Mouse (Mus musculus) embryonic facial prominence, embryonic 15.5 days (tissue): ENCODE results near the gene Epor. TPM values are rescaled to one million over a fixed set of nuclear protein-coding genes. Genes with fewer than 3 reads are reported as not detected.
A peak's percentile ranks its signal among the peaks of the same experiment; 100 is the strongest.

Experiments used
- ATAC-seq: fragments of 200-750 bp; cut with Nextera tagmentation; 2 replicates; pipeline ENCODE4 v1.8.0; 2017; ENCODE audit warnings: low read depth, moderate TSS enrichment; ENCODE audit not compliant: insufficient number of reproducible peaks, low FRiP score, low TSS enrichment
- H3K27ac ChIP-seq: fragments of 300-500 bp; sonication (generic); replicated peaks from 2 replicates; pipeline ENCODE4 v1.5.1; 2015; ENCODE audit warnings: mild to moderate bottlenecking, inconsistent platforms
- H3K27me3 ChIP-seq: fragments of 300-500 bp; sonication (generic); 2 replicates; pipeline ENCODE4 v1.6.1; 2015; ENCODE audit warnings: inconsistent platforms
- H3K36me3 ChIP-seq: fragments of 300-500 bp; sonication (generic); 2 replicates; pipeline ENCODE4 v1.6.1; 2015; ENCODE audit warnings: mild to moderate bottlenecking, inconsistent platforms
- H3K4me1 ChIP-seq: fragments of 300-500 bp; sonication (generic); 2 replicates; pipeline ENCODE4 v1.6.1; 2015; ENCODE audit warnings: inconsistent platforms
- H3K4me2 ChIP-seq: fragments of 300-500 bp; sonication (generic); replicated peaks from 2 replicates; pipeline ENCODE4 v1.6.1; 2015; ENCODE audit warnings: mild to moderate bottlenecking, inconsistent platforms
- H3K4me3 ChIP-seq: fragments of 300-500 bp; sonication (generic); replicated peaks from 2 replicates; pipeline ENCODE4 v1.5.1; 2015; ENCODE audit warnings: mild to moderate bottlenecking, inconsistent platforms
- H3K9ac ChIP-seq: fragments of 300-500 bp; sonication (generic); 2 replicates; pipeline ENCODE4 v1.6.1; 2015; ENCODE audit warnings: inconsistent platforms
- H3K9me3 ChIP-seq: fragments of 300-500 bp; sonication (generic); replicated peaks from 2 replicates; pipeline ENCODE4 v1.6.1; 2016; ENCODE audit warnings: inconsistent platforms
- WGBS: fragments of 180-500 bp; shearing (Covaris S2); methylation state at CpG from one replicate; pipeline ENCODE4 v1.1.7; 2015; 5-methylcytosine and 5-hydroxymethylcytosine counted together
- polyA plus RNA-seq: library from polyadenylated mRNA; unstranded; fragments of >200 nt; fragmentation: Nextera tagmentation; extraction: Ambion mirVana; gene quantifications from 2 replicates; pipeline ENCODE4 v1.2.1, GENCODE M21; 2015

Epor gene
- polyA plus RNA-seq, 1 experiment from 2014 or later, result 4.4 TPM

DNA sequence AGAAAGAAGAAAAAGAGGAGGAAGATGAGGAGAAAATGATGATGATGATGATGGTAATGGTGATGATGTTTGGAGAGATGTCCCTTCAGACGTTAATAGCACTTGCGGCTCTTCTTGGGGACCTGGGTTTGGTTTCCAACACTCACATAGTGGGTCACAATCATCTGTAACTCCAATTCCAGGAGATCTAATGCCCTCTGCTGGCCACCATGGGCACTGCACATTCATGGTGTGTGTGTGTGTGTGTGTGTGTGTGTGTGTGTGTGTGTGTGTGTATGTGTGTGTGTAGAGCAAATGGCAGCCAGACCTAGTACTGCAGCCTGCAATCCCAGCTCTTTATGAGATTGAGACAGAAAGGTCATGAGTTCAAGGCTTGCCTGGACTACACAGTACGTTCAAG, 11.3 kb downstream of the Epor start:
- no peak for ATAC-seq
- WGBS, result 78% methylated on average over 3 of the region's 3 CpGs
- Histone ChIP-seq H3K4me1 (peaks cover 7% of the 10 kb centered on the region), H3K27ac (no peak overlapping the region), H3K27me3 (peaks cover 11% of the 10 kb centered on the region; the same call in 1 of the 2 replicates), H3K36me3 (no peaks in the 10 kb centered on the region), H3K4me3 (no peak overlapping the region), H3K9me3 (no peaks in the 10 kb centered on the region), H3K9ac (no peak overlapping the region), H3K4me2 (no peak overlapping the region)

DNA sequence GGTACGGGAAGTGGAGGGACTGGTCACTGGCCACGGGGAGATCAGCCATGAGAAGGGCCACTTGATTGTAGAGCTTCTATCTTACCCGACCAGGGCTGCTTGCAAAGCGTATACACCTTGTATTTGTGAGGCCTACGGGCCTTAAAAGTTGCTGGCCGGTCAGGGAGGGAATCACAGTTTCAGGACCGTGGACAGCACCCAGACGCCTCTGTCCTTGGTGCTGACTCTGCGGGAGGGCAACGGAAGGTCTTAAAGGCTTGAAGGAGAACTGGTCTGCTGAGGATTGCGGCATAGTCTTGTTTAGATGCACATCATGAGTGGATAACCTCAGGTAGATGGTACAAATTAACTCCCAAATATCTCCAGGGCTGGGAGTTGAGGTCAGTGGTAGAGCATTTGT, 13.0 kb downstream of the Epor start:
- Histone ChIP-seq H3K9ac (no peak overlapping the region), H3K36me3 (no peaks in the 10 kb centered on the region), H3K9me3 (no peaks in the 10 kb centered on the region), H3K27me3 (peaks cover 13% of the 10 kb centered on the region; the same call in 1 of the 2 replicates), H3K27ac (no peak overlapping the region), H3K4me3 (no peak overlapping the region), H3K4me1 (no peaks in the 10 kb centered on the region), H3K4me2 (no peak overlapping the region)
- WGBS, result 16% methylated on average over 11 of the region's 11 CpGs
- no peak for ATAC-seq

DNA sequence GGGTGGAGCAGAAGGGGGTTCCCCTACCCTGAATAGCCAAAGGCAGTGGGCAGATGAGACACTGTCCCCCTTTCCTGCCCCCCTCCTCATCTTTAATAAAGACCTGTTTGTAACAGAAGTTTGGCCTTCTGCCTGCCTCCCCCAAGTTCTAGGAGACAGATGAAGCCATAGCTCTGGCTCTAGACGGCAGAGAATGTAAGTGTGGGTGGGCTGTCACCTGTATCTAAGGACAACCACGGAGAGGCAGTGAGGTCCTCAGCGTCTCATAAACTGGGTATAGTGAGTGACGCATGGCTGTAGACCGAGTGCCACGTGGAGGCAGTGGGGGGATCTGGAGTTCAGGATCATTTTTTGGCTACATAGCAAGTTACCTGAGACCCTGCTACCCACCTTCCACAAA, 14.5 kb downstream of the Epor start:
- peaks cover 5% of the 10 kb centered on the region; the same call in 1 of the 2 replicates for H3K4me1 ChIP-seq
- no peaks in the 10 kb centered on the region for H3K9me3 ChIP-seq
- H3K4me2 ChIP-seq, result no peak overlapping the region
- WGBS, result 62% methylated on average over 6 of the region's 6 CpGs
- H3K27me3 ChIP-seq, result peaks cover 15% of the 10 kb centered on the region; the same call in 1 of the 2 replicates
- no peak for ATAC-seq
- H3K27ac ChIP-seq, result no peak overlapping the region
- H3K36me3 ChIP-seq, result no peaks in the 10 kb centered on the region
- no peak overlapping the region for H3K4me3 ChIP-seq
- H3K9ac ChIP-seq, result no peak overlapping the region

DNA sequence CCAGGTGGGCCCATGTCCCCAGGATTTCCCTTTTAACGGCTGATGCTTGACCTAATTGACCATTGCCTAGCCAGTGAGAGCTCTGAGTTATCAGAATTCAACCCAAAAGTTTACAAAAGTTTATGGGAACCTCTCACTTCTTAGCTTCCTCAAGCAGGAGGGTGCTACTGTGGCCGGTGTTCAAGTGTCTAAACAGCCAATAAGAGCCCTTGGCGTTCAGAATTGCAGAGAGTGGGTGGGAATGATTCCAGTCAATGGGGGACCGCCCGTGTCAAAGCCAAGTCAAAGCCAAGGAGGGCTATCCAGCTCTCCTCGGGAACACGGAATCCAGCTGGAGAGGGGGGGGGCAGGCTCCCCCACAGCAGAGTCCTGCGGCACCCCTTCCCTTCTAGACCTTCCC, 15.2 kb downstream of the Epor start:
- Histone ChIP-seq H3K27me3 (peaks cover 20% of the 10 kb centered on the region; the same call in 1 of the 2 replicates), H3K4me3 (no peak overlapping the region), H3K36me3 (no peaks in the 10 kb centered on the region), H3K4me2 (no peak overlapping the region), H3K9ac (no peak overlapping the region), H3K4me1 (peaks cover 5% of the 10 kb centered on the region; the same call in 1 of the 2 replicates), H3K9me3 (no peaks in the 10 kb centered on the region), H3K27ac (no peak overlapping the region)
- no peak for ATAC-seq
- 54% methylated on average over 8 of the region's 8 CpGs for WGBS

DNA sequence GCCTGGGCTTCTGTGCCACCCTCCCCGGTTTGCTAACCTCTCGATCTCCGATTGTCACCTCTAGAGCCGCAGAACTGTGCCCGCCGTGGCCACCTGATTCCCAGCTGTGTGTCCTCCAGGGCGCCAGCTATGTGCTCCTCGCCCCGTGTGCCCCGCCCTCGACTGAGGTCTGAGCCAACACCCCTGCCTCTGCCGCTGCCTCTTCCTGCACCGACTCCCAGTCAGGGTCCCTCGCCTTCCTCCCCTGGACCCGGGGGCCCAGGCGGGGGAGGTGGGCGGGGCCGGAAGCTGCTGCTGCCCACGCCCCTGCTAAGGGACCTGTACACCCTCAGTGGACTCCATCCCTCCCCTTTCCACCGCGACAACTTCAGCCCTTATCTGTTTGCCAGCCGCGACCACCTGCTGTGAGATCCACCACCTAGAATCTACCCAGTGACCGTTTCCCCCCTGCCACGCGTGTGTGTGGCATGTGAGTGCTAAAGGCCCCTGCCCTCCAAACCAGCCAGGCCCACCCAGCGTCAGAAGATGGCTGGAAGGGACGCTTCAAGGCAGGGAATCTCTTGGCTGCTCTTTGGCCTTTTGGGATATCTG, 15.7 kb downstream of the Epor start:
- Histone ChIP-seq H3K27me3 (peaks cover 20% of the 10 kb centered on the region; the same call in 1 of the 2 replicates), H3K9me3 (no peaks in the 10 kb centered on the region), H3K4me1 (peaks cover 5% of the 10 kb centered on the region; the same call in 1 of the 2 replicates), H3K27ac (no peak overlapping the region), H3K4me3 (no peak overlapping the region), H3K9ac (no peak overlapping the region), H3K4me2 (no peak overlapping the region), H3K36me3 (no peaks in the 10 kb centered on the region)
- 8% methylated on average over 28 of the region's 28 CpGs for WGBS
- no peak for ATAC-seq

DNA sequence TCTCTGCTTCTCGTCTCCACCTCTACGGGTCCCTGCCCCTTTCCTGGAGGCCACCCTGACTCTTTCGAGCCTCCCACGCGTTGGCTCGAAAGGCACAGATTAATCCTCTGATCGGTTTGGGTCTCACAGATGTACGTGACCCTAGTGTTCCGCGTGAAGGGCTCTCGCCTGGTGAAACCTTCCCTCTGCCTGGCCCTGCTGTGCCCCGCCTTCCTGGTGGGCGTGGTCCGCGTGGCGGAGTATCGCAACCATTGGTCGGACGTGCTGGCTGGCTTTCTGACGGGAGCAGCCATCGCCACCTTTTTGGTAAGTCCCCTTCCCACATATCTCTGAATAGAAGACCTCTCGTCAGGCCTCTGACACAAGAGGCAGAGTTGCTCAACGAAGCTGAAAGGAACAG, 19.0 kb downstream of the Epor start:
- no peak for ATAC-seq
- WGBS, result 18% methylated on average over 23 of the region's 23 CpGs
- H3K4me2 ChIP-seq, result no peak overlapping the region

DNA sequence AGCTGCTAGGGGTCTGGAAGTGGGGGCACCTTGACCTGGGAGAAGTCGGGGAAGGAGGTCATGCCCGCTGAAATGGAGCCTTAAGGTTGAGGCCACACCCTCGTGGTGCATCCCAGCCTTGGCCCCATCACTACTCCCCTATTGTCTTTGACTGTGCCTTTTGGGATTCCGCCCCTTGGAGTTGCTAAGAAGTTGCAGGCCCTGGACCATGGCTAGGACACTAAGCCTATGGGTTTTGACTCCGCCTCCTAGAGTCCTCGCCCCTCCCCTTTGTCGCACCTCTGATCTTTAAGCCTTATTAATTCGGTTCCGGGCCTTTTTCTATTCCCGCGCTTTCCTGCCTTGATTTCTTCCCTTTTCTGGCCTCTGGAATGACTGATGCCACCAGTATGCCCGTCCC, 19.7 kb downstream of the Epor start:
- peaks cover 20% of the 10 kb centered on the region; the same call in 1 of the 2 replicates for H3K27me3 ChIP-seq
- H3K4me3 ChIP-seq, result no peak overlapping the region
- H3K4me2 ChIP-seq, result no peak overlapping the region
- 0 out of 2 replicates have a peak, but pooled peaks cover 2% of the 10 kb centered on the region for H3K36me3 ChIP-seq
- no peak overlapping the region for H3K27ac ChIP-seq
- WGBS, result 49% methylated on average over 12 of the region's 12 CpGs
- H3K9ac ChIP-seq, result no peak overlapping the region
- ATAC-seq, result no peak
- peaks cover 5% of the 10 kb centered on the region; the same call in 1 of the 2 replicates for H3K4me1 ChIP-seq
- H3K9me3 ChIP-seq, result no peaks in the 10 kb centered on the region

More for the DNA sequence above, 19.0 kb downstream of the Epor start:
- H3K4me3 ChIP-seq, result no peak overlapping the region
- no peak overlapping the region for H3K9ac ChIP-seq
- H3K36me3 ChIP-seq, result 0 out of 2 replicates have a peak, but pooled peaks cover 2% of the 10 kb centered on the region
- H3K4me1 ChIP-seq, result peaks cover 5% of the 10 kb centered on the region; the same call in 1 of the 2 replicates
- H3K9me3 ChIP-seq, result no peaks in the 10 kb centered on the region
- peaks cover 20% of the 10 kb centered on the region; the same call in 1 of the 2 replicates for H3K27me3 ChIP-seq
- H3K27ac ChIP-seq, result no peak overlapping the region

GRCm38 (mm10) chr9:21943046-21943445, 20.3 kb downstream of the Epor start:
- Histone ChIP-seq H3K36me3 (0 out of 2 replicates have a peak, but pooled peaks cover 2% of the 10 kb centered on the region), H3K9ac (no peak overlapping the region), H3K27ac (no peak overlapping the region), H3K4me3 (no peak overlapping the region), H3K9me3 (no peaks in the 10 kb centered on the region), H3K4me2 (no peak overlapping the region), H3K27me3 (peaks cover 16% of the 10 kb centered on the region; the same call in 1 of the 2 replicates), H3K4me1 (peaks cover 7% of the 10 kb centered on the region)
- ATAC-seq, result no peak
- 73% methylated on average over 12 of the region's 12 CpGs for WGBS

- 0 out of 2 replicates have a peak, but pooled peaks cover 2% of the 10 kb centered on the region for H3K36me3 ChIP-seq
- H3K27ac ChIP-seq, result no peak overlapping the region
- no peak for ATAC-seq
- peaks cover 16% of the 10 kb centered on the region for H3K4me1 ChIP-seq
- H3K4me3 ChIP-seq, result no peak overlapping the region
- no peak overlapping the region for H3K9ac ChIP-seq
- 82% methylated on average over 4 of the region's 4 CpGs for WGBS
- H3K27me3 ChIP-seq, result peaks cover under 1% of the 10 kb centered on the region; the same call in 1 of the 2 replicates
- no peak overlapping the region for H3K4me2 ChIP-seq
- H3K9me3 ChIP-seq, result no peaks in the 10 kb centered on the region
Observed at GRCm38 (mm10) chr9:21938234-21938855, 25.0 kb downstream of the Epor start.

DNA sequence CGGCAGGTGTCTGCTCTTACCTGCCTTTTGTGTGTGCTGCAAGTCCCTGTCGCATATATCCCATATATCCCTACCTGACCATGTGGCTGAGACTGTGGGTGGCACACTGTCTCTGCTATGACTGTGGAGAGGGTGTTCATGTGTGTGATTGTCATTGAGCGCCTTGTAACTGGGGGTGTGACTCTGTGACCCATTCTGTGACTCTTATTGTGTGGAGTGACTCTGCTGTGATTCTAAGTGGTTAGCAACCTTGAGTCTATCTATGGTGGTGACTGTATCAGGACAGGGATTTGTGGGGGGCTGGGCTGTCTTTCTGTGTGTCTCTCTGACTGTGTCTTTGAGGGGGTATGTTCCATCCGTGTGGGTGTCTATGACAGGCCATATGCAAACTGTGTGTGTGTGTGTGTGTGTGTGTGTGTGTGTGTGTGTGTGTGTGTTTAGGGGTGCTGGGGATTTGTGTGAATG, 25.6 kb downstream of the Epor start:
- peak overlapping the region; percentile 88 for H3K4me2 ChIP-seq
- 0 out of 2 replicates have a peak, but pooled peaks cover 2% of the 10 kb centered on the region for H3K36me3 ChIP-seq
- H3K4me3 ChIP-seq, result peak overlapping the region; percentile 67
- H3K27me3 ChIP-seq, result no peaks in the 10 kb centered on the region
- H3K4me1 ChIP-seq, result peaks cover 16% of the 10 kb centered on the region
- no peak overlapping the region for H3K9ac ChIP-seq
- ATAC-seq, result no peak
- no peak overlapping the region for H3K27ac ChIP-seq
- WGBS, result 70% methylated on average over 4 of the region's 4 CpGs
- H3K9me3 ChIP-seq, result no peaks in the 10 kb centered on the region

DNA sequence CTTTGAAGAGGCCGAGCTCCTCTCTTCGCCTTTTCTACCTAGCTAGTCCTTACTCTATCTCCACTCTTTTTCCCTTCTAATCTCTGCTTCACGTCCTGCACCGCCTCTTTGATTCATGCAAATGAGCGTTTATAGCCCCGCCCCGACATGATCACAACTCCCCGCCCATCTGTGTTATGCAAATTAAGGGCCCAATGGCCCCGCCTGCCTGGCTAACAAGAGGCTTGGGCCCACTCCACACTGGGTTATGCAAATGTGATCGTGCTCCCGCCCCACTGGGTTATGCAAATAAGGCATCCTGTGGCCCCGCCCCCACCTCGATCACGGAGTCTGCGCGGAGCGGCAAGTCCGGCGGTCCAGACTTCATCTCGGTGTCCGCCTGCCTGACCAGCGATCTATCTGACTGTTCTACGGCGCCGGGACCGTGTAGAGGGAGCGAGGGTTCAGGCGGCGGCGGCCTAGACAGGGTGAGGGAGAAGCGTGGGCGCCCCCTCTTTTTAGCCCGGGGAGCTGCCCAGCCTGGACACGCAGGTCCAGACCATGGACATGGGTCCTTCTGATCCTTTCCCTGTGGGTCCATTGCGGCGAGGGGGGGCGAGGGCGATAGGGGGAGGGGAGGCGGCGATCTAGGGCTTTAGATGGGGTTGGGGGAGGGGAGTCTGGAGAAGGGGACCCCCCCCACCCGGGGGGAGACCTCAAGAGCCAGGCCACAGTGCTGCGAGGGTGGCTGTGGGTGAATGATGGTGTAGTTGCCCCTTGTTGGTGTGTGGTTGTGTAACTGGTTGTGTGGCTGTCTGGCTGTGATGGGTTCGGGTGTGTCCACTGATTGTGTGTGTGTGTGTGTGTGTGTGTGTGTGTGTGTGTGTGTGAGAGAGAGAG, 26.4 kb downstream of the Epor start, which contains the start of gene Plppr2:
Plppr2 (plus strand) TSS at position 342 of the 879 bp plus-strand sequence.
- Histone ChIP-seq H3K27ac (peak within 1 kb of the TSS; percentile 48; the same call in 1 of the 2 replicates), H3K4me2 (peak within 1 kb of the TSS; percentile 88), H3K27me3 (no peaks in the 10 kb centered on the region), H3K4me1 (peaks cover 16% of the 10 kb centered on the region), H3K36me3 (0 out of 2 replicates have a peak, but pooled peaks cover 2% of the 10 kb centered on the region), H3K9ac (peak within 1 kb of the TSS; percentile 53), H3K4me3 (peak within 1 kb of the TSS; percentile 67), H3K9me3 (no peaks in the 10 kb centered on the region)
- WGBS, result 3% methylated on average over 43 of the region's 43 CpGs
- peak; percentile 95 for ATAC-seq
